ENCODE assay signal across 8 mouse cellular contexts in genomic region chr6:54391765-54392164, GRCm38 (mm10). TPM values are rescaled to one million over a fixed set of nuclear protein-coding genes. Genes with fewer than 3 reads are reported as not detected.
DNase-seq lines count a peak whose midpoint lies in the region; ATAC-seq and TF ChIP-seq lines count a peak whose summit lies in the region.

No protein-coding gene starts in this region.

- no peak overlapping the region for H3K9ac ChIP-seq in hindbrain, postnatal 0 days (replicated peaks; ENCODE audit: low read length)
- H3K9ac ChIP-seq in midbrain, embryonic 15.5 days: no peak overlapping the region

- ATAC-seq in frontal cortex, adult (ENCODE audit: low TSS enrichment): peak; percentile 41; the same call in 1 of the 2 replicates
- ATAC-seq in hindbrain, postnatal 0 days: no peak
- ATAC-seq in midbrain, embryonic 15.5 days (replicated peaks): peak; percentile 67; the same call in 1 of the 2 replicates
- no peak for ATAC-seq in megakaryocyte, adult 5-6 weeks (ENCODE audit: poor library complexity, severe bottlenecking)

- no peaks in the 10 kb centered on the region for H3K36me3 ChIP-seq in hindbrain, postnatal 0 days (ENCODE audit: insufficient read depth, low read length)
- no peaks in the 10 kb centered on the region for H3K36me3 ChIP-seq in midbrain, embryonic 15.5 days (replicated peaks)

- no peak for DNase-seq in frontal cortex, postnatal 25 days (ENCODE audit: low spot score in 2 of 2)
- peak; percentile 31 for DNase-seq in right cerebral cortex, postnatal 25 days
- DNase-seq in right cerebral cortex, postnatal 36 days (ENCODE audit: low spot score in 2 of 2): no peak
- peak; percentile 70 for DNase-seq in cerebellum, adult 9-10 months
- peak; percentile 92 for DNase-seq in hindbrain, postnatal 0 days (ENCODE audit: low spot score)

- no peaks in the 10 kb centered on the region for H3K9me3 ChIP-seq in hindbrain, postnatal 0 days (ENCODE audit: low read length)
- no peaks in the 10 kb centered on the region for H3K9me3 ChIP-seq in midbrain, embryonic 15.5 days

- H3K27me3 ChIP-seq in hindbrain, postnatal 0 days (ENCODE audit: insufficient read depth, low read length): no peaks in the 10 kb centered on the region
- H3K27me3 ChIP-seq in midbrain, embryonic 15.5 days (replicated peaks): no peaks in the 10 kb centered on the region

- 3% methylated on average over 3 of the region's 3 CpGs for WGBS in hindbrain, postnatal 0 days
- WGBS in midbrain, embryonic 15.5 days: 2% methylated on average over 3 of the region's 3 CpGs

- H3K27ac ChIP-seq in hindbrain, postnatal 0 days: no peak overlapping the region
- H3K27ac ChIP-seq in midbrain, embryonic 15.5 days: no peak overlapping the region

- no peaks in the 10 kb centered on the region for H3K4me1 ChIP-seq in hindbrain, postnatal 0 days (ENCODE audit: insufficient read depth, low read length)
- H3K4me1 ChIP-seq in midbrain, embryonic 15.5 days: 0 out of 2 replicates have a peak, but pooled peaks cover 3% of the 10 kb centered on the region

- TF ChIP-seq CTCF in hindbrain, postnatal 0 days (IDR thresholded peaks at IDR 0.05; ENCODE audit: low read depth): peak; percentile 81

- no peak overlapping the region for H3K4me3 ChIP-seq in hindbrain, postnatal 0 days (ENCODE audit: low read length)
- no peak overlapping the region for H3K4me3 ChIP-seq in midbrain, embryonic 15.5 days

- no peak overlapping the region for H3K4me2 ChIP-seq in hindbrain, postnatal 0 days (ENCODE audit: low read depth, low read length)
- no peak overlapping the region for H3K4me2 ChIP-seq in midbrain, embryonic 15.5 days

RNA-seq across cellular contexts. Expression of gene Wipf3, which starts 37.6 kb away (rescaled TPM):
- 1.4 and 4.2 TPM in 2 replicates for total RNA-seq in hindbrain, postnatal 0 days (2014; rRNA removed)
- 1.0 TPM in 2 replicates for polyA plus RNA-seq in hindbrain, postnatal 0 days (2015; fragmentation: Nextera tagmentation; extraction: Ambion mirVana)
- polyA plus RNA-seq in midbrain, embryonic 15.5 days (2015; fragmentation: Nextera tagmentation; extraction: Ambion mirVana): 4.2 and 4.3 TPM in 2 replicates
- not detected in 2 replicates for total RNA-seq in megakaryocyte, adult 5-6 weeks (2015)
- total RNA-seq in megakaryocyte, adult 5-6 weeks (2017): 0.04 TPM in 1 of 2 replicates, not detected in the other

Comparison
In these comparisons a context has a peak if more than half of its experiments do, and no peak if none do; other contexts are left out.
1. DNase-seq: peak in right cerebral cortex, postnatal 25 days (single experiment), cerebellum, adult 9-10 months (single experiment) and hindbrain, postnatal 0 days (single experiment); none in frontal cortex, postnatal 25 days (0 of 2) and right cerebral cortex, postnatal 36 days (0 of 2).
2. ATAC-seq: peak in frontal cortex, adult (single experiment) and midbrain, embryonic 15.5 days (single experiment); none in hindbrain, postnatal 0 days (single experiment) and megakaryocyte, adult 5-6 weeks (single experiment).